Mouse (Mus musculus): ENCODE results near the gene Srrm4. TPM values are rescaled to one million over a fixed set of nuclear protein-coding genes. Genes with fewer than 3 reads are reported as not detected.
A peak's percentile ranks its signal among the peaks of the same experiment; 100 is the strongest.

Srrm4 gene
- polyA plus RNA-seq, 1 experiment from 2014 or later, result 15.7 TPM

DNA sequence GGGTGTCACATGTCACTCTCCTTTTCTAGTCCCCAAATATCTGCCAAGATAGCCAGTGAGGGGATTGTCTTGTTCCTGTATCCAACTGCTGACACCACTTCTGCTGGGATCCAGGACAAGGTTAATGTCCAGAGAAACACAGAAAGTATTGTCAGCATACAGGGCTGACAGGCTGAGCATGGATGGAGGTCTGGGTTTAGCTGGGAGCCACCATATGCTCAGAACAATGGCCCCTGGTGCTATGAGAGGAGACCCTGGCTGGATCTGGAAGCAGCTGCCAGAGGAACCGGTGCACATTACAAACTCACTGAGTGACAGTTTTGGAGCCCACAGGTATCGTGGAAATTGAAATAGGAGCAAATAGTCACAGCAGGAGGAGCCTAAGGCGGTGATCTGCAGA is 52.3 kb downstream of the Srrm4 start:
- peaks cover 6% of the 10 kb centered on the region for H3K4me1 ChIP-seq (ENCODE audit: control insufficient read depth, insufficient read depth, low read depth, low read length)
- no peak overlapping the region for H3K9ac ChIP-seq (ENCODE audit: low read depth, low read length)
- no peaks in the 10 kb centered on the region for H3K36me3 ChIP-seq (ENCODE audit: control insufficient read depth, insufficient read depth, low read length)
- H3K27ac ChIP-seq (ENCODE audit: low read depth, low read length), result no peak overlapping the region
- WGBS, result 39% methylated on average over 3 of the region's 3 CpGs
- no peak for ATAC-seq
- no peak overlapping the region for H3K4me3 ChIP-seq (ENCODE audit: low read length)
- H3K9me3 ChIP-seq (ENCODE audit: control insufficient read depth, low read length), result peaks cover 2% of the 10 kb centered on the region
- no peak overlapping the region for H3K4me2 ChIP-seq (ENCODE audit: low read length)
- H3K27me3 ChIP-seq (replicated peaks; ENCODE audit: control insufficient read depth, insufficient read depth, low read length), result no peaks in the 10 kb centered on the region

DNA sequence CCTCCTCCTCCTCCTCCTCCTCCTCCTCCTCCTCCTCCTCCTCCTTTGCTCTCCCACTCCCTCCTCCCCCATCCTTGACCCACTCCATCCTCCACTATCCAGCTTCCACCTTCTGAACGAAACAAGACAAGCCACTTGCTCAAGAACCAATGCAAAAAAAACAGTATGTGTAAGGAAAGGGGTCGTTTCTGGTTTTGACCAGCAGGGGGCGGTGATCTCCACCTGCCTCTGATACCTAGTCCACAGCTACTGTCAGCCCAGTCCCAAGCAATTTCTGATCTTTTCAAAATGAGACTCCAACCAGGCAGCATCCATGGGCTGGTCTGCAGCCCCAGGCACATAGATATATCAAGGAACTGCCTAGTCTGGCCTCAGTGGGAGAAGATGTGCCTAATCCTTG is 53.1 kb downstream of the Srrm4 start:
- no peaks in the 10 kb centered on the region for H3K27me3 ChIP-seq (replicated peaks; ENCODE audit: control insufficient read depth, insufficient read depth, low read length)
- WGBS, result 56% methylated on average over 3 of the region's 3 CpGs
- no peak for ATAC-seq

DNA sequence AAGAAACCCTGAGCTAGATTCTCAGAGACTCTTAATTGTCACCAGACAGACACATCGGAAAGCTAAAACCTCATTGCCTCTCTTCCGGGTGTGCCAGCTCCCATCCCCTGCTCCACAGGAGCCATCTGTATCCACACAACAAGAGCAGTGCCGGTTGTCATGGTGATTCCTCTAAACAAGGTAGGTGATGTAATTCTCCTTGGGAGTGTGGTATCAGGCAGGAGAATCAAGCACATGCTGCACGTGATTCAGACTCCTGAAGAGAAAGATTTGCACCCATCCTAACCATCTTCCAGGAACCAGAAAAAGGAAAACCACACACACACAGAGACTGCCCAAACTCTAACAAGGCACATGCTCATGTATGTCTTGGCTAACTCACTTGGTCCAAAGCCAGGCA is 65.3 kb downstream of the Srrm4 start:
- ATAC-seq, result peak; percentile 74
- Histone ChIP-seq H3K9me3 (ENCODE audit: control insufficient read depth, low read length) (no peaks in the 10 kb centered on the region), H3K27ac (ENCODE audit: low read depth, low read length) (peak overlapping the region; percentile 18; the same call in 1 of the 2 replicates)

More for the DNA sequence above, 53.1 kb downstream of the Srrm4 start:
- Histone ChIP-seq H3K36me3 (ENCODE audit: control insufficient read depth, insufficient read depth, low read length) (no peaks in the 10 kb centered on the region), H3K27ac (ENCODE audit: low read depth, low read length) (no peak overlapping the region), H3K9me3 (ENCODE audit: control insufficient read depth, low read length) (peaks cover 2% of the 10 kb centered on the region), H3K4me2 (ENCODE audit: low read length) (no peak overlapping the region), H3K9ac (ENCODE audit: low read depth, low read length) (no peak overlapping the region), H3K4me1 (ENCODE audit: control insufficient read depth, insufficient read depth, low read depth, low read length) (peaks cover 6% of the 10 kb centered on the region), H3K4me3 (ENCODE audit: low read length) (no peak overlapping the region)

GRCm38 (mm10) chr5:116525308-116525707 is 66.3 kb downstream of the Srrm4 start:
- no peaks in the 10 kb centered on the region for H3K9me3 ChIP-seq (ENCODE audit: control insufficient read depth, low read length)
- no peaks in the 10 kb centered on the region for H3K27me3 ChIP-seq (replicated peaks; ENCODE audit: control insufficient read depth, insufficient read depth, low read length)
- no peak overlapping the region for H3K4me2 ChIP-seq (ENCODE audit: low read length)
- no peak overlapping the region for H3K9ac ChIP-seq (ENCODE audit: low read depth, low read length)
- H3K4me1 ChIP-seq (ENCODE audit: control insufficient read depth, insufficient read depth, low read depth, low read length), result peaks cover 16% of the 10 kb centered on the region
- H3K36me3 ChIP-seq (ENCODE audit: control insufficient read depth, insufficient read depth, low read length), result no peaks in the 10 kb centered on the region
- WGBS, result 77% methylated on average over 8 of the region's 8 CpGs
- no peak overlapping the region for H3K4me3 ChIP-seq (ENCODE audit: low read length)
- H3K27ac ChIP-seq (ENCODE audit: low read depth, low read length), result no peak overlapping the region
- no peak for ATAC-seq

More for the DNA sequence above, 65.3 kb downstream of the Srrm4 start:
- Histone ChIP-seq H3K9ac (ENCODE audit: low read depth, low read length) (no peak overlapping the region), H3K27me3 (replicated peaks; ENCODE audit: control insufficient read depth, insufficient read depth, low read length) (no peaks in the 10 kb centered on the region), H3K4me2 (ENCODE audit: low read length) (no peak overlapping the region), H3K4me3 (ENCODE audit: low read length) (no peak overlapping the region), H3K36me3 (ENCODE audit: control insufficient read depth, insufficient read depth, low read length) (no peaks in the 10 kb centered on the region), H3K4me1 (ENCODE audit: control insufficient read depth, insufficient read depth, low read depth, low read length) (peaks cover 16% of the 10 kb centered on the region)
- WGBS, result 25% methylated on average over 4 of the region's 4 CpGs

- WGBS, result 82% methylated on average over 8 of the region's 8 CpGs
- Histone ChIP-seq H3K27me3 (replicated peaks; ENCODE audit: control insufficient read depth, insufficient read depth, low read length) (no peaks in the 10 kb centered on the region), H3K36me3 (ENCODE audit: control insufficient read depth, insufficient read depth, low read length) (no peaks in the 10 kb centered on the region), H3K4me2 (ENCODE audit: low read length) (no peak overlapping the region), H3K9me3 (ENCODE audit: control insufficient read depth, low read length) (no peaks in the 10 kb centered on the region), H3K9ac (ENCODE audit: low read depth, low read length) (no peak overlapping the region), H3K4me3 (ENCODE audit: low read length) (no peak overlapping the region), H3K27ac (ENCODE audit: low read depth, low read length) (no peak overlapping the region), H3K4me1 (ENCODE audit: control insufficient read depth, insufficient read depth, low read depth, low read length) (peaks cover 16% of the 10 kb centered on the region)
- ATAC-seq, result no peak
These were observed 68.1 kb downstream of the Srrm4 start for GRCm38 (mm10) chr5:116523553-116523952.

DNA sequence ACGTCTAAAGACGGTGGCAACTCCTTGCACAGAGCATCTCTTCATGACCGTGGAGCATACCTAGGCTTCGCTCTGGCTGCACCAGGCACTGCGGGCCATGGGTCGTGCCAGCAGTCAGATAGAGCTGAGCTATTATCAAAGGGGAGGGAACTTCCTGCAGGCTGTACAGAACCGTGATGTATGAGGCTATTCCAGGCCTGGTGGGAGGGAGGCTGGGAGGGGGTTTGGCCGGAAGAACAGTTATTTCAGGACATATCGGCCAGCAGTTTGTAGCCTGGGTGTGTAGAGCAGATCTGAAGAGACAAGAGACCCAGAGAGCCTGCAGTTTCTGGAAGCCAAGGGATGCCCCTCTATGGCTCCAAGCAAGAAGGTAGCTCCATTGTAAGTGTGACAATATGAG is 68.5 kb downstream of the Srrm4 start:
- no peaks in the 10 kb centered on the region for H3K36me3 ChIP-seq (ENCODE audit: control insufficient read depth, insufficient read depth, low read length)
- WGBS, result 58% methylated on average over 9 of the region's 9 CpGs
- ATAC-seq, result no peak
- H3K9me3 ChIP-seq (ENCODE audit: control insufficient read depth, low read length), result no peaks in the 10 kb centered on the region
- peaks cover 16% of the 10 kb centered on the region for H3K4me1 ChIP-seq (ENCODE audit: control insufficient read depth, insufficient read depth, low read depth, low read length)
- H3K4me2 ChIP-seq (ENCODE audit: low read length), result no peak overlapping the region
- H3K9ac ChIP-seq (ENCODE audit: low read depth, low read length), result no peak overlapping the region
- H3K4me3 ChIP-seq (ENCODE audit: low read length), result no peak overlapping the region
- H3K27me3 ChIP-seq (replicated peaks; ENCODE audit: control insufficient read depth, insufficient read depth, low read length), result no peaks in the 10 kb centered on the region
- no peak overlapping the region for H3K27ac ChIP-seq (ENCODE audit: low read depth, low read length)

GRCm38 (mm10) chr5:116522273-116522672 is 69.3 kb downstream of the Srrm4 start:
- no peak for ATAC-seq
- Histone ChIP-seq H3K4me2 (ENCODE audit: low read length) (no peak overlapping the region), H3K4me1 (ENCODE audit: control insufficient read depth, insufficient read depth, low read depth, low read length) (peaks cover 16% of the 10 kb centered on the region), H3K9ac (ENCODE audit: low read depth, low read length) (no peak overlapping the region), H3K27ac (ENCODE audit: low read depth, low read length) (no peak overlapping the region), H3K9me3 (ENCODE audit: control insufficient read depth, low read length) (no peaks in the 10 kb centered on the region), H3K36me3 (ENCODE audit: control insufficient read depth, insufficient read depth, low read length) (no peaks in the 10 kb centered on the region), H3K4me3 (ENCODE audit: low read length) (no peak overlapping the region), H3K27me3 (replicated peaks; ENCODE audit: control insufficient read depth, insufficient read depth, low read length) (no peaks in the 10 kb centered on the region)
- 72% methylated on average over 11 of the region's 11 CpGs for WGBS

- no peak overlapping the region for H3K27ac ChIP-seq (ENCODE audit: low read depth, low read length)
- no peaks in the 10 kb centered on the region for H3K27me3 ChIP-seq (replicated peaks; ENCODE audit: control insufficient read depth, insufficient read depth, low read length)
- no peak overlapping the region for H3K4me2 ChIP-seq (ENCODE audit: low read length)
- no peaks in the 10 kb centered on the region for H3K9me3 ChIP-seq (ENCODE audit: control insufficient read depth, low read length)
- no peak overlapping the region for H3K4me3 ChIP-seq (ENCODE audit: low read length)
- H3K36me3 ChIP-seq (ENCODE audit: control insufficient read depth, insufficient read depth, low read length), result no peaks in the 10 kb centered on the region
- 19% methylated on average over 4 of the region's 4 CpGs for WGBS
- ATAC-seq, result no peak
- no peak overlapping the region for H3K9ac ChIP-seq (ENCODE audit: low read depth, low read length)
- H3K4me1 ChIP-seq (ENCODE audit: control insufficient read depth, insufficient read depth, low read depth, low read length), result peaks cover 2% of the 10 kb centered on the region; the same call in 1 of the 2 replicates
These were observed 73.6 kb downstream of the Srrm4 start for GRCm38 (mm10) chr5:116518047-116518446.

DNA sequence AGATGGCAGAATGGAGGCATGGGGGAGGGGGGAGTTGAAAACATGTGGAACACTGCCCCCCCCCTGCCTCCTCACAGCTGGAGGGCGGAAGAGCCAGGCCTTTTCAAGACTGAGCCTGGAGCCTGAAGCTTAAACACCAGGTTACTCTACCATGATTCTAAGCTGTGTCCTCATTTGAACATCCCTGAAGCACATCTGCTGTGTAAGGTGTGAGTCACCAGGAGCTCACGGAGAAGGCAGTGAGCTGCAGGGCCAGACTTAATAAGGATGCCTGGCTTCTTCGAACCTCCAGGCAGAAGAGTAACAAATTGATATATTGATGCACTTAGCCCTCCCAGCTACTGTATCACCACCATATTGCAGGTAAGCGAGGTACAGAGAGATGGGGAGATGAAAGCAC is 79.5 kb downstream of the Srrm4 start:
- H3K27ac ChIP-seq (ENCODE audit: low read depth, low read length), result no peak overlapping the region

GRCm38 (mm10) chr5:116510229-116510628 is 81.4 kb downstream of the Srrm4 start:
- no peak for ATAC-seq
- 82% methylated on average over 5 of the region's 5 CpGs for whole genome bisulfite sequencing

More for the DNA sequence above, 79.5 kb downstream of the Srrm4 start:
- Histone ChIP-seq H3K36me3 (ENCODE audit: control insufficient read depth, insufficient read depth, low read length) (no peaks in the 10 kb centered on the region), H3K4me2 (ENCODE audit: low read length) (no peak overlapping the region), H3K27me3 (replicated peaks; ENCODE audit: control insufficient read depth, insufficient read depth, low read length) (no peaks in the 10 kb centered on the region), H3K9me3 (ENCODE audit: control insufficient read depth, low read length) (no peaks in the 10 kb centered on the region), H3K4me1 (ENCODE audit: control insufficient read depth, insufficient read depth, low read depth, low read length) (peaks cover 4% of the 10 kb centered on the region; the same call in 1 of the 2 replicates), H3K9ac (ENCODE audit: low read depth, low read length) (no peak overlapping the region), H3K4me3 (ENCODE audit: low read length) (no peak overlapping the region)
- 66% methylated on average over 4 of the region's 4 CpGs for whole genome bisulfite sequencing
- no peak for ATAC-seq

More at GRCm38 (mm10) chr5:116510229-116510628, 81.4 kb downstream of the Srrm4 start:
- Histone ChIP-seq H3K4me2 (ENCODE audit: low read length) (no peak overlapping the region), H3K36me3 (ENCODE audit: control insufficient read depth, insufficient read depth, low read length) (no peaks in the 10 kb centered on the region), H3K27ac (ENCODE audit: low read depth, low read length) (no peak overlapping the region), H3K4me1 (ENCODE audit: control insufficient read depth, insufficient read depth, low read depth, low read length) (peaks cover 4% of the 10 kb centered on the region; the same call in 1 of the 2 replicates), H3K9ac (ENCODE audit: low read depth, low read length) (no peak overlapping the region), H3K27me3 (replicated peaks; ENCODE audit: control insufficient read depth, insufficient read depth, low read length) (no peaks in the 10 kb centered on the region), H3K9me3 (ENCODE audit: control insufficient read depth, low read length) (no peaks in the 10 kb centered on the region), H3K4me3 (ENCODE audit: low read length) (no peak overlapping the region)
